ENCODE assay signal across 8 mouse cellular contexts in genomic region chr6:72958662-72959071, GRCm38 (mm10). TPM values are rescaled to one million over a fixed set of nuclear protein-coding genes. Genes with fewer than 3 reads are reported as not detected.
DNase-seq lines count a peak whose midpoint lies in the region; ATAC-seq and TF ChIP-seq lines count a peak whose summit lies in the region.

TSS of gene Tmsb10 (minus strand) at chr6:72958748.

- peak; percentile 78 for ATAC-seq in embryonic facial prominence, embryonic 15.5 days (ENCODE audit: insufficient number of reproducible peaks, low FRiP score, low TSS enrichment, low read depth)
- ATAC-seq in limb, embryonic 12.5 days (ENCODE audit: insufficient number of reproducible peaks, insufficient read depth, low FRiP score, low TSS enrichment, low read depth) = peak; percentile 44; the same call in 1 of the 2 replicates

- H3K4me2 ChIP-seq in embryonic facial prominence, embryonic 15.5 days (replicated peaks) = peak within 1 kb of the TSS; percentile 72
- H3K4me2 ChIP-seq in limb, embryonic 12.5 days = peak within 1 kb of the TSS; percentile 81

- peak within 1 kb of the TSS; percentile 94 for H3K4me3 ChIP-seq in E14TG2a.4 (replicated peaks; ENCODE audit: low read length)
- peak within 1 kb of the TSS; percentile 93 for H3K4me3 ChIP-seq in embryonic facial prominence, embryonic 15.5 days (replicated peaks)
- peak within 1 kb of the TSS; percentile 89 for H3K4me3 ChIP-seq in limb, embryonic 12.5 days (replicated peaks)
- peak within 1 kb of the TSS; percentile 93 for H3K4me3 ChIP-seq in small intestine, adult 2 months (ENCODE audit: low read depth, low read length)

- no peaks in the 10 kb centered on the region for H3K9me3 ChIP-seq in E14TG2a.4 (ENCODE audit: low read length)
- no peaks in the 10 kb centered on the region for H3K9me3 ChIP-seq in embryonic facial prominence, embryonic 15.5 days (replicated peaks)
- H3K9me3 ChIP-seq in limb, embryonic 12.5 days = no peaks in the 10 kb centered on the region

- no peaks in the 10 kb centered on the region for H3K27me3 ChIP-seq in E14TG2a.4 (ENCODE audit: insufficient read depth, low read length)
- H3K27me3 ChIP-seq in embryonic facial prominence, embryonic 15.5 days = no peaks in the 10 kb centered on the region
- H3K27me3 ChIP-seq in limb, embryonic 12.5 days = no peaks in the 10 kb centered on the region
- no peaks in the 10 kb centered on the region for H3K27me3 ChIP-seq in small intestine, adult 2 months (ENCODE audit: control insufficient read depth, insufficient read depth, low read length)

- intact Hi-C loops in heart, postnatal 10 days (cut with DNase I) = loop anchor here (5.0 kb wide), 1 partner anchor 54 kb away; no protein-coding TSS in a partner anchor

- DNase-seq in embryo, embryonic 10.5 days (ENCODE audit: low spot score) = peak; percentile 57
- DNase-seq in embryo, embryonic 9.5 days (ENCODE audit: extremely low spot score) = no peak
- DNase-seq in heart, postnatal 10 days = no peak
- no peak for DNase-seq in lung, postnatal 36 days

- H3K27ac ChIP-seq in embryonic facial prominence, embryonic 15.5 days (replicated peaks) = peak within 1 kb of the TSS; percentile 91
- H3K27ac ChIP-seq in limb, embryonic 12.5 days = peak within 1 kb of the TSS; percentile 91
- H3K27ac ChIP-seq in small intestine, adult 2 months (ENCODE audit: insufficient read depth, low read depth, low read length) = peak within 1 kb of the TSS; percentile 48

- no peak for TF ChIP-seq POLR2A in small intestine, adult 2 months (IDR thresholded peaks at IDR 0.05; ENCODE audit: low read depth, low read length)

- under 1% methylated on average over 19 of the region's 19 CpGs for WGBS in embryonic facial prominence, embryonic 15.5 days
- WGBS in limb, embryonic 12.5 days = 0% methylated on average over 18 of the region's 19 CpGs
- WGBS in small intestine, adult 2 months = 6% methylated on average over 19 of the region's 19 CpGs

- peak within 1 kb of the TSS; percentile 96 for H3K9ac ChIP-seq in embryonic facial prominence, embryonic 15.5 days
- peak within 1 kb of the TSS; percentile 99 for H3K9ac ChIP-seq in limb, embryonic 12.5 days (replicated peaks)

- no peak for TF ChIP-seq CTCF in E14TG2a.4 (conservative IDR thresholded peaks at IDR 0.05; ENCODE audit: low read length)
- no peak for TF ChIP-seq CTCF in small intestine, adult 2 months (IDR thresholded peaks at IDR 0.05; ENCODE audit: extremely low read depth, insufficient read length, insufficient replicate concordance, low read depth, low read length)

- peaks cover 7% of the 10 kb centered on the region; the same call in 1 of the 2 replicates for H3K36me3 ChIP-seq in E14TG2a.4 (ENCODE audit: insufficient read depth, low read length)
- no peaks in the 10 kb centered on the region for H3K36me3 ChIP-seq in embryonic facial prominence, embryonic 15.5 days
- H3K36me3 ChIP-seq in limb, embryonic 12.5 days = no peaks in the 10 kb centered on the region; the same call in 1 of the 2 replicates
- no peaks in the 10 kb centered on the region for H3K36me3 ChIP-seq in small intestine, adult 2 months (ENCODE audit: control insufficient read depth, insufficient read depth, low read length)

- peaks cover 67% of the 10 kb centered on the region for H3K4me1 ChIP-seq in E14TG2a.4 (replicated peaks; ENCODE audit: low read depth, low read length)
- H3K4me1 ChIP-seq in embryonic facial prominence, embryonic 15.5 days = peaks cover 30% of the 10 kb centered on the region
- peaks cover 47% of the 10 kb centered on the region for H3K4me1 ChIP-seq in limb, embryonic 12.5 days (replicated peaks)
- H3K4me1 ChIP-seq in small intestine, adult 2 months (ENCODE audit: control insufficient read depth, insufficient read depth, insufficient read length, low read length) = peaks cover 23% of the 10 kb centered on the region

RNA-seq across cellular contexts. Expression of gene Tmsb10, which starts in this region (rescaled TPM):
- 1,643 and 1,735 TPM in 2 replicates for polyA plus RNA-seq in embryonic facial prominence, embryonic 15.5 days (2015; fragmentation: Nextera tagmentation; extraction: Ambion mirVana)
- total RNA-seq in heart, postnatal 10 days (2021) = 100 to 1,000 TPM; 526 to 622 TPM
- 3,675 and 3,954 TPM in 2 replicates for polyA plus RNA-seq in limb, embryonic 12.5 days (2016; fragmentation: Nextera tagmentation; extraction: Ambion mirVana)
- polyA plus RNA-seq in small intestine, adult 2 months (2012; rRNA removed) = 16.5 and 30.4 TPM in 2 replicates

Comparison
In these comparisons a context has a peak if more than half of its experiments do, and no peak if none do; other contexts are left out.
1. RNA of gene Tmsb10 (polyA plus RNA-seq): 3,675 to 3,954 TPM in limb, embryonic 12.5 days and 1,643 to 1,735 TPM in embryonic facial prominence, embryonic 15.5 days; 16.5 to 30.4 TPM in small intestine, adult 2 months; every median in the first group is over 10 times any median in the second.
2. Peak in every context shown above with its lines, with median percentiles within 50 percentile points of each other: H3K4me3 ChIP-seq and H3K27ac ChIP-seq.